Mouse (Mus musculus) spleen, adult 2 months (tissue): ENCODE results near the gene Tmem60. TPM values are rescaled to one million over a fixed set of nuclear protein-coding genes. Genes with fewer than 3 reads are reported as not detected.

ENCODE experiments used
- DNase-seq, 2 experiments: peaks; one replicate each; pipeline versions ENCODE4 v3.0.0 to v3.0.0-alpha.2; 2012 to 2021; ENCODE audit warnings: low spot score in 2 of 2, low read depth in 1 of 2
- H3K27ac ChIP-seq: fragments of 200-500 bp; 2 replicates; pipeline ENCODE4 v1.5.1; 2012; ENCODE audit warnings: low read length, inconsistent platforms; ENCODE audit not compliant: insufficient read depth
- H3K27me3 ChIP-seq: fragments of 200-500 bp; 2 replicates; pipeline ENCODE4 v1.6.1; 2012; ENCODE audit warnings: mild to moderate bottlenecking, moderate library complexity, low read length, inconsistent platforms; ENCODE audit not compliant: control insufficient read depth, insufficient read depth
- H3K36me3 ChIP-seq: fragments of 200-500 bp; 2 replicates; pipeline ENCODE4 v1.6.1; 2012; ENCODE audit warnings: mild to moderate bottlenecking, low read length, inconsistent platforms; ENCODE audit not compliant: control insufficient read depth, insufficient read depth
- H3K4me1 ChIP-seq: fragments of 200-500 bp; 2 replicates; pipeline ENCODE4 v1.6.1; 2011; ENCODE audit warnings: inconsistent platforms; ENCODE audit not compliant: control insufficient read depth, insufficient read depth, insufficient read length
- H3K4me3 ChIP-seq: fragments of 200-500 bp; 2 replicates; pipeline ENCODE4 v1.5.1; 2011; ENCODE audit warnings: mild to moderate bottlenecking, inconsistent platforms; ENCODE audit not compliant: insufficient read depth, insufficient read length; ENCODE audit errors: extremely low read depth
- CTCF ChIP-seq: fragments of 200-500 bp; IDR thresholded peaks from 2 replicates; pipeline ENCODE4 v1.5.1; 2011; ENCODE audit warnings: mild to moderate bottlenecking, inconsistent platforms; ENCODE audit not compliant: insufficient read depth, insufficient read length, insufficient replicate concordance; ENCODE audit errors: extremely low read depth
- POLR2A ChIP-seq: fragments of 200-500 bp; IDR thresholded peaks from 2 replicates; pipeline ENCODE4 v1.6.1; 2011; ENCODE audit warnings: low read depth, low read length, inconsistent platforms
- WGBS: fragments of 180-500 bp; shearing (Covaris S2); methylation state at CpG from one replicate; pipeline ENCODE4 v1.1.7; 2018; 5-methylcytosine and 5-hydroxymethylcytosine counted together
- polyA plus RNA-seq: library from polyadenylated mRNA; depleted of rRNA; stranded (reverse); fragments of >200 nt; gene quantifications from 2 replicates; pipeline ENCODE4 v1.2.3, GENCODE M21; 2012; rRNA removed

Gene Tmem60
- polyA plus RNA-seq, 1 experiment, result 4.5 TPM

DNA sequence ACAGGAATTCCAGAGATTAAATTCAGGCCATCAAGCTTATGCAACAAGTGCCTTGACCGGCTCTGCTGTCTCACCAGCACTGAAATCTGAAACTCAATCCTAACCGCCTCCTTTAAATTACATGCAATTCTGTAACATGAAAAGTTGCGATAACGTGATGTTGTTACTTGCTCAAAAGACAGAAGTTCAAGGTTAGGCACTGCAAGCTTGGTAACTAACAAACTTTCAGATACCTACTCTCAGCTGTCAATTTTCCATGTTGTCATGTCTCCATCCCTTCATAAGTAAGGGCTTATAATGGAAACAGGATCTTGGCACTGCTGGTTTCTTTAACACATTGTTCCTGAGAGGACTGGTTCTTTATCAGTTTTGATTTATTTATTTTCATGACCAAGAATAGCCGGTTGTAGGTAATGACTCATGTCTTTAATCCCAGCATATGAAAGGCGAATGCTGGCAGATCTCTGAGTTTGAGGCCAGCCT is 47.7 kb downstream of the Tmem60 start:
- TF ChIP-seq POLR2A (no peak), CTCF (no peak)
- peaks cover 5% of the 10 kb centered on the region for H3K4me1 ChIP-seq
- H3K4me3 ChIP-seq, result no peak overlapping the region
- 74% methylated on average over 6 of the region's 6 CpGs for WGBS
- no peaks in the 10 kb centered on the region for H3K27me3 ChIP-seq
- H3K27ac ChIP-seq, result no peak overlapping the region
- DNase-seq, result no peak
- peaks cover 1% of the 10 kb centered on the region; the same call in 1 of the 2 replicates for H3K36me3 ChIP-seq

GRCm38 (mm10) chr5:20930430-20930829 is 48.4 kb downstream of the Tmem60 start:
- H3K36me3 ChIP-seq, result peaks cover 1% of the 10 kb centered on the region; the same call in 1 of the 2 replicates
- no peak overlapping the region for H3K27ac ChIP-seq
- no peaks in the 10 kb centered on the region for H3K27me3 ChIP-seq
- H3K4me3 ChIP-seq, result no peak overlapping the region
- peaks cover 5% of the 10 kb centered on the region for H3K4me1 ChIP-seq
- TF ChIP-seq POLR2A (no peak), CTCF (no peak)
- no peak for DNase-seq

DNA sequence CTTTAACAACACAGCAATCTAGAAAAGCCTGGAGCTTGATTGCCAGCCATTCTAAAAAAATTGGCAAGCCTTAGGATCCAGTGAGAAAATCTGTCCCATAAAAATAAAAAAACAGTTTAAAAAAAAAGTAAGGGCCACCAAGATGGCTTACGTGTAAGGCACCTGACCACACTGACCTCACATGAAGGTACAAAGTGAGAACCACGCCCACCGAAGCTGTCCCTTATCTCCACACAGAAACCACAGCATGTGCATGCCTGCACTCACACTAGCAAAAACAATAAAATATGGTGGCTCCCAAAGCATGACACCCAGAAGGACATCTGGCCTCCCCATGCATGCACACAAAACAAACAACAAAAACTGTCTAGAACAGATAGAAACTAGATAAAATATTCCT is 49.3 kb downstream of the Tmem60 start:
- 54% methylated on average over 3 of the region's 3 CpGs for WGBS
- no peak for TF ChIP-seq POLR2A
- TF ChIP-seq CTCF, result no peak
- peaks cover 1% of the 10 kb centered on the region; the same call in 1 of the 2 replicates for H3K36me3 ChIP-seq
- DNase-seq, result no peak
- H3K27me3 ChIP-seq, result no peaks in the 10 kb centered on the region
- H3K4me3 ChIP-seq, result no peak overlapping the region
- peaks cover 10% of the 10 kb centered on the region for H3K4me1 ChIP-seq
- no peak overlapping the region for H3K27ac ChIP-seq

GRCm38 (mm10) chr5:20932585-20932984 is 50.6 kb downstream of the Tmem60 start:
- 11% methylated on average over 3 of the region's 3 CpGs for WGBS

GRCm38 (mm10) chr5:20935934-20936333 is 53.9 kb downstream of the Tmem60 start:
- no peak for DNase-seq
- peaks cover 27% of the 10 kb centered on the region for H3K4me1 ChIP-seq
- H3K27ac ChIP-seq, result no peak overlapping the region
- no peaks in the 10 kb centered on the region for H3K27me3 ChIP-seq
- H3K4me3 ChIP-seq, result no peak overlapping the region
- no peak for TF ChIP-seq CTCF
- TF ChIP-seq POLR2A, result no peak
- 63% methylated on average over 5 of the region's 5 CpGs for WGBS
- H3K36me3 ChIP-seq, result no peaks in the 10 kb centered on the region

More at GRCm38 (mm10) chr5:20932585-20932984, 50.6 kb downstream of the Tmem60 start:
- H3K4me3 ChIP-seq, result no peak overlapping the region
- 0 out of 2 replicates have a peak overlapping the region, but pooled peaks have one; percentile 11 for H3K27ac ChIP-seq
- TF ChIP-seq CTCF (no peak), POLR2A (no peak)
- H3K27me3 ChIP-seq, result no peaks in the 10 kb centered on the region
- peak in 1 of 2 experiments; percentile 73 for DNase-seq
- peaks cover 10% of the 10 kb centered on the region for H3K4me1 ChIP-seq
- no peaks in the 10 kb centered on the region for H3K36me3 ChIP-seq

Other genes starting within 250 kb of the Tmem60 start
- gene Phtf2, start 67 bp upstream of the Tmem60 start, polyA plus RNA-seq, result 2.2 and 2.3 TPM in 2 replicates
- gene Rsbn1l, start 74.2 kb downstream of the Tmem60 start, polyA plus RNA-seq, result 6.1 and 7.4 TPM in 2 replicates
- gene Ptpn12, start 173.7 kb downstream of the Tmem60 start, polyA plus RNA-seq, result 23.2 and 28.7 TPM in 2 replicates